Mouse (Mus musculus) G1E (cell line): Measurements from ENCODE around the gene Plcd1.

Source experiments
- CTCF ChIP-seq: IDR thresholded peaks from 2 replicates; pipeline ENCODE4 v1.5.1; 2012; ENCODE audit warnings: low read depth, low read length, inconsistent platforms, mixed read lengths
- GATA1 ChIP-seq: IDR thresholded peaks from 2 replicates; pipeline ENCODE4 v1.6.1; 2012; ENCODE audit warnings: borderline replicate concordance, low read length, inconsistent platforms, mixed read lengths
- GATA2 ChIP-seq: IDR thresholded peaks from 2 replicates; pipeline ENCODE4 v1.6.1; 2012; ENCODE audit warnings: low read depth, low read length, inconsistent platforms, borderline replicate concordance
- TAL1 ChIP-seq: conservative IDR thresholded peaks from 2 replicates; pipeline ENCODE4 v1.6.1; 2012; ENCODE audit warnings: low read depth, low read length, inconsistent platforms, mixed read lengths

GRCm38 (mm10) chr9:119119409-119120167 is 26.3 kb upstream of the Plcd1 start:
- no peak for TF ChIP-seq GATA2
- no peak for TF ChIP-seq GATA1
- TF ChIP-seq CTCF: no peak
- TF ChIP-seq TAL1: no peak
